Mouse (Mus musculus) forebrain, embryonic 15.5 days (tissue): ENCODE data around the gene Mat2a. TPM values are rescaled to one million over a fixed set of nuclear protein-coding genes. Genes with fewer than 3 reads are reported as not detected.
A peak's percentile ranks its signal among the peaks of the same experiment; 100 is the strongest.

Experiments used
- ATAC-seq: fragments of 200-750 bp; cut with Nextera tagmentation; replicated peaks from 2 replicates; pipeline ENCODE4 v1.8.0; 2017; ENCODE audit warnings: mild to moderate bottlenecking, moderate TSS enrichment, moderate library complexity
- H3K27ac ChIP-seq: fragments of 300-500 bp; sonication (generic); replicated peaks from 2 replicates; pipeline ENCODE4 v1.5.1; 2015; ENCODE audit warnings: mild to moderate bottlenecking, inconsistent platforms
- H3K27me3 ChIP-seq: fragments of 300-500 bp; sonication (generic); 2 replicates; pipeline ENCODE4 v1.6.1; 2015; ENCODE audit warnings: inconsistent platforms
- H3K36me3 ChIP-seq: fragments of 300-500 bp; sonication (generic); 2 replicates; pipeline ENCODE4 v1.6.1; 2015; ENCODE audit warnings: mild to moderate bottlenecking, inconsistent platforms
- H3K4me1 ChIP-seq: fragments of 300-500 bp; sonication (generic); 2 replicates; pipeline ENCODE4 v1.6.1; 2015; ENCODE audit warnings: inconsistent platforms
- H3K4me2 ChIP-seq: fragments of 300-500 bp; sonication (generic); replicated peaks from 2 replicates; pipeline ENCODE4 v1.6.1; 2015; ENCODE audit warnings: mild to moderate bottlenecking, inconsistent platforms
- H3K4me3 ChIP-seq: fragments of 300-500 bp; sonication (generic); 2 replicates; pipeline ENCODE4 v1.5.1; 2015; ENCODE audit warnings: mild to moderate bottlenecking, inconsistent platforms
- H3K9ac ChIP-seq: fragments of 300-500 bp; sonication (generic); replicated peaks from 2 replicates; pipeline ENCODE4 v1.6.1; 2015; ENCODE audit warnings: mild to moderate bottlenecking, inconsistent platforms
- H3K9me3 ChIP-seq: fragments of 300-500 bp; sonication (generic); 2 replicates; pipeline ENCODE4 v1.6.1; 2016; ENCODE audit warnings: inconsistent platforms
- WGBS: fragments of 180-500 bp; shearing (Covaris S2); methylation state at CpG from one replicate; pipeline ENCODE4 v1.1.7; 2015; ENCODE audit warnings: mixed read lengths; 5-methylcytosine and 5-hydroxymethylcytosine counted together
- polyA plus RNA-seq: library from polyadenylated mRNA; unstranded; fragments of >200 nt; fragmentation: Nextera tagmentation; extraction: Ambion mirVana; gene quantifications from 2 replicates; pipeline ENCODE4 v1.2.1, GENCODE M21; 2015

Gene Mat2a
- polyA plus RNA-seq, 1 experiment from 2014 or later = 376 TPM

DNA sequence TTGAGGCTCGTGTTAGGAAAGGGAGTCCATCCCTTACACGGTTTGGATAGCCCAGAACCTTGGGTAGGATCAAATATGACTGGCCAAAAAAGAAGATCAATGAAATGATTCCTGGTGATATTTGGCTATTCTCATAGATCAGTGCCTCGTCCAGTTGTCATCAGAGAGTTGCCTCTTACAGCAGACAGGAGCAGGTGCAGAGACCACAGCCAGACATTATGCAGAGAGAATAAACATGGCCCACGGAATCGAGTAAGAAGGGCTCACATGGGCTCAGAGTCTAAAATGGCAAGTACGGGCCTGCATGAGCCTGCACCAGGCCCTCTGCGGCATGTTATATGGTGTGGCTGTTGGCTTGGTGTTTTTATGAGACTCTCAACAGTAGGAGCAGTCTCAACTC is 34.0 kb downstream of the Mat2a start:
- Histone ChIP-seq H3K27me3 (no peaks in the 10 kb centered on the region), H3K9me3 (no peaks in the 10 kb centered on the region), H3K4me2 (no peak overlapping the region), H3K4me1 (no peaks in the 10 kb centered on the region), H3K4me3 (no peak overlapping the region), H3K27ac (no peak overlapping the region), H3K36me3 (no peaks in the 10 kb centered on the region), H3K9ac (no peak overlapping the region)
- no peak for ATAC-seq
- WGBS = 89% methylated on average over 7 of the region's 7 CpGs

DNA sequence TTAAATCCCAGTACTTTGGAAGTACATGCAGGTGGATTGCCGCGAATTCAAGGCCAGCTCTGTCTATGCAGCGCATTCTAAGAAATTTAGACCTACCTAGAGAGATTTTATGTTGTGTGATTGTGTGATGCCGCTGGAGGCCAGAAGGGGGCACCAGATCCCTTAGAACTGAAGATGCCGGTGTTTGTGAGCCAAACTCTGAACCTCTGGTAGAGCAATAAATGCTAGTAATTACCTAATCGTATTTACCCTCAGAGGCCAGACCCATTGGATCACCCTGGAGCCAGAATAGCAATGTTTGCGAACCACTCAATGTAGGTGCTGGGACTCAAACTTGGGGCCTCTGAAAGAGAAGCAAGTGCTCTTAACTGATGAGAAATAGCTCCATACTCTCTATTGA is 37.5 kb downstream of the Mat2a start:
- H3K27me3 ChIP-seq = no peaks in the 10 kb centered on the region
- H3K9me3 ChIP-seq = no peaks in the 10 kb centered on the region
- H3K4me3 ChIP-seq = no peak overlapping the region
- WGBS = 22% methylated on average over 7 of the region's 7 CpGs
- no peaks in the 10 kb centered on the region for H3K4me1 ChIP-seq
- H3K9ac ChIP-seq = no peak overlapping the region
- no peaks in the 10 kb centered on the region for H3K36me3 ChIP-seq
- no peak overlapping the region for H3K4me2 ChIP-seq
- ATAC-seq = no peak
- H3K27ac ChIP-seq = no peak overlapping the region

DNA sequence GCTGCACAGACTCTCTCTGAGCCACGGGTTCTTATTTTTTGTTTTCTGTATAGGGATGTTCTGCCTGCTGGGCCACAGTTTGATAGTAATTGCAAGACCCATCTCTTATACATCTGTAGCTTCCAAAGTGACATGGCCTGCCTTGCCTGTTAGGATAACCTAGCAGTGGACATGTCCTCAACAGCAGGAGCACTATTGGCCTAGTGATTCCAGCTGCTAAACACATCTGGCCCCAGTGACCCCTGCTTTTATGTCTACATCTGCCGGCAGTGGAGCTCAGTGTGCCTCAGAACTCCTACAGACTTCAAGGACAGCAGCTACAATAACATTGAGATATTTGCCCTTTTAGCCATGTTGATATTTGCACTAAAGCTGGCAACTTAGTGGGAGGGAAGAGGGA is 39.4 kb downstream of the Mat2a start:
- ATAC-seq = no peak
- Histone ChIP-seq H3K4me1 (no peaks in the 10 kb centered on the region), H3K4me3 (no peak overlapping the region), H3K36me3 (no peaks in the 10 kb centered on the region), H3K27me3 (no peaks in the 10 kb centered on the region), H3K27ac (no peak overlapping the region), H3K9me3 (no peaks in the 10 kb centered on the region), H3K9ac (no peak overlapping the region), H3K4me2 (no peak overlapping the region)
- 59% methylated on average over 2 of the region's 2 CpGs for WGBS

DNA sequence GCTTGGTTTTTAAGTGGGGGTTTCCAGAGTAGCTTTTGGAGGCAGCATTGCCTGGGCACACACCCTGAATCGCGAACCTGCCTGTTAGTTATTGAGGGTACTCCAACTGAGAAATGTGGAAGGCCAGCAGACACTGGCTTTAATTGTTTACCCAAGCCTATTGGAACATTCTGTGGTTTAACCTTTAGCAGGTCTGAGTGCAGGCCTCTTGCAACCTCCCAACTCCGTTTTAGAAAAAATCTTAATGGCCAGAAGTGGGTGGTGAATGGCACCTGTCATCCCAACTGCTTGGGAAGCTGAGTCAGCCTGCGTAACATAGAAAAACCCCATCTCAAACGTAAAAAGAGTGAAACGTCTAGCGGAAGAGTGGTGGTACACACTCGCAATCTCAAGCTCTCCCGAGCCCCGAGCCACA is 42.5 kb downstream of the Mat2a start:
- H3K9ac ChIP-seq = no peak overlapping the region
- ATAC-seq = no peak
- H3K9me3 ChIP-seq = no peaks in the 10 kb centered on the region
- WGBS = 86% methylated on average over 10 of the region's 10 CpGs
- no peak overlapping the region for H3K4me2 ChIP-seq
- H3K4me1 ChIP-seq = no peaks in the 10 kb centered on the region
- no peaks in the 10 kb centered on the region for H3K27me3 ChIP-seq
- H3K36me3 ChIP-seq = no peaks in the 10 kb centered on the region
- no peak overlapping the region for H3K4me3 ChIP-seq
- no peak overlapping the region for H3K27ac ChIP-seq

DNA sequence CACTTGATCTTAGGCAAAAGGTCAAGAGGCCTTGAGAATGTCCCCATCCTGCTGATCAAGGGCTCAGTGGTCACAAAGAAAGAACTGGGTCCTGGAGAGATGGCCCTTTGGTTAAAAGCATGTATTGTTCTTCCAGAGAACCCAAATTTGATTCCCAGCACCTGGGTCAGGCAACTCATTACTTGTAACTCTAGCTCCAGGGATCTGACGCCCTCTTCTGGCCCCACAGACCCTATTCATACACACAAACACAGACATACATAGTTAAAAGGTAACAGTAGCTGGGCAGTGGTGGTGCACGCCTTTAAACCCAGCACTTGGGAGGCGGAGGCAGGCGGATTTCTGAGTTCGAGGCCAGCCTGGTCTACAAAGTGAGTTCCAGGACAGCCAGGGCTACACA is 47.0 kb downstream of the Mat2a start:
- H3K4me1 ChIP-seq = peaks cover 13% of the 10 kb centered on the region
- H3K9me3 ChIP-seq = no peaks in the 10 kb centered on the region
- H3K4me2 ChIP-seq = no peak overlapping the region
- WGBS = 84% methylated on average over 5 of the region's 5 CpGs
- H3K27ac ChIP-seq = no peak overlapping the region
- ATAC-seq = no peak
- no peaks in the 10 kb centered on the region for H3K27me3 ChIP-seq
- no peaks in the 10 kb centered on the region for H3K36me3 ChIP-seq
- no peak overlapping the region for H3K9ac ChIP-seq
- no peak overlapping the region for H3K4me3 ChIP-seq

DNA sequence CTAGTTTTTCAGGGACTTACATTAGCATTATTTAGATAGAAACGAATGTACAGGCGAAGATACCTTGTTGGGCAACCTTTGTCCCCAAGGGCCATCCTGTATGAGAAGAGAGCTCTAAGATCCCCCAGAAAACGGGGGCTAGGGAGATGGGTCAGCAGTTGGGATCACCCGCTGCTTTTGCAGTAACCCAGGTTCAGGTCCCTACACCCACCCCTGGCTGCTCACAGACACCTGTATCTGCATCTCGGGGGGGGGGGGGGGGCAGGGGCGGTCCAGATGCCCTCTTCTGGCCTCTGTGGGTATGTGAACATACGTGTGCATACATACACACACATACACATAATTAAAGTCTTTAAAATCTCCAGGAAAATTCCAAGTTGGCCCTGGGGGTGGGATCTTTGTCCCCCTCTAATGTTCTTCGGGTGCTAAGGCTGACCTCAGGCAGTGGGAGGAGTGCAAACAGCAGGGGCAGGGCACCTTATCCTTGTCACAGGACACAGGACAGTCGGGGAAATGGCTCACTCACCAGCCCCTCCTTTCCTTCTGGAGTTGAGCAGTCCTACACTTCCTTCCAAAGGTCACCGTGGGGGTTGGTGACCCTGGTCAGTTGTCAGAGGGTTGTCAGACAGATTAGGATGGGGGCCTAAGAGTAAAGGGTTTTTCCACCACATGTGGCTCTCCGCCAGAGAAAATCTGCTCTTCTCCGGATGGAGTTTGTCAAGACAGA is 48.4 kb downstream of the Mat2a start:
- Histone ChIP-seq H3K9ac (no peak overlapping the region), H3K4me2 (peak overlapping the region; percentile 55), H3K27ac (no peak overlapping the region), H3K9me3 (no peaks in the 10 kb centered on the region), H3K4me1 (peaks cover 13% of the 10 kb centered on the region), H3K36me3 (no peaks in the 10 kb centered on the region), H3K4me3 (peak overlapping the region; percentile 29; the same call in 1 of the 2 replicates), H3K27me3 (no peaks in the 10 kb centered on the region)
- WGBS = 25% methylated on average over 11 of the region's 12 CpGs
- ATAC-seq = no peak

DNA sequence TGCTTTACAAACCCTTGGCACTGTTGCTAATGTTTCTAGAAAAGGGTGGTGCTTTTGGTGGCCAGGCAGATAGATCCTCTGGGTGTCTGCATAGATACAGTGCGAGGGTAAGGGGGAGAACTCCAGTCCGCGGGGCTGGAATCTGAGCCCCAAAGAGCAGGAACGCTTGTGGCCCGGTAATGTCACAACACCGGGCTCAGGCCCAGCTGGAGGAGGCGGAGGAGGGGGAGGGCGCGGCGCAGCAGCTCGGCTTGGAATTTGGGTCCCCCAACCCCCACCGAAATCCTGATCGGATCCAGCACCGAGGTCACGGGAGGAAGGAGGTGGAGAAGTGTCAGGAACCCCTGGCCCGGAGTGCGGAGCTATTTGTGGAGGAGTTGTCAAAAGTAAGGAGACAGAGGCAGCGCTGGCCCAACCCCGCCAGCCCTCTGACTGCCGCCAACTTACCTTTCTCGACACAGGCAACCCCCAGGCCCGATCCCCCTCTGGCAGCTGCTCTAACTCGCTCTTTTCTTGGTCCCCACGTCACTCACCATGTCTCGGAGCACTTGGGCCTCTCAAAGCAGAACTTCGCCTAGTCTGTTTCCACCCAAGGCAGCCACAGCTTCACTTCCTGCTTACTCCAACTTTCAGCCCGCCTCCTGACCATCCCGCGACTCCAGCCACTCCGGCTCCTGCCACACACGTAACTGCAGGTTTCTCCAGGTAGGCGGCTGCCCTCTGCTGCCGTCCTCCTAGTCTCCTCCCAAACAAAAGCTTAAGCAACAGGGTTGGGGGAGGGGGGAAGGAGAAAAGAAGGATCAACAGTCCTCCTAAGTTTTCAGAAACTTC is 49.2 kb downstream of the Mat2a start, which contains the start of gene Vamp8:
Vamp8 (minus strand) TSS at position 763 of the 831 bp plus-strand sequence.
- Histone ChIP-seq H3K9me3 (no peaks in the 10 kb centered on the region), H3K27ac (no peak within 1 kb of the TSS), H3K27me3 (no peaks in the 10 kb centered on the region), H3K36me3 (no peaks in the 10 kb centered on the region), H3K4me3 (peak within 1 kb of the TSS; percentile 29), H3K9ac (peak within 1 kb of the TSS; percentile 27), H3K4me2 (peak within 1 kb of the TSS; percentile 55), H3K4me1 (peaks cover 13% of the 10 kb centered on the region)
- 1% methylated on average over 32 of the region's 33 CpGs for WGBS
- peak; percentile 43; the same call in 1 of the 2 replicates for ATAC-seq

DNA sequence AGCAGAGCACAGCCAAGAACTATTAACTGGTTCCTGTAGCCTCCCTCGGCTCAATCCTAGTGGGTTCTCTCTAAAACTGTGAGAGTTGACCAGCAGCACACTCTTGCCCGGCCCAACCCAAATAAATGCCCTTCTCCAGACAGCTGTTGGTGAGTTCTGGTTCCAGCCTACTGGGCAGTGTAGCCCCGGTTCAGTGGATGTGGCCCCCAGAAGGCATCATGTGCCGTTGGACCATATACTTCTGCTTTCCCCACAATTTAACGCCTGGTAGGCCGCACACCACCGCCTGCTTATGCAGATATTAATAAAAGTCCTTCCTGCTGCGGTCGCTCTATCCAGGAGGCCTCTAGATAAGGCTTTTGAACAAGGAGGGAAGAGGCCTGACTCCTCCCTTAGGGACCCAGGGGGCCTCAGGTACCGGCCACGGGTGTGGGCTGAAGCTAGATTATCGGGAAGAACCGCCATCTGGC is 49.9 kb downstream of the Mat2a start:
- Histone ChIP-seq H3K9me3 (no peaks in the 10 kb centered on the region), H3K4me2 (peak overlapping the region; percentile 55), H3K27ac (no peak overlapping the region), H3K4me3 (peak overlapping the region; percentile 29), H3K4me1 (peaks cover 13% of the 10 kb centered on the region), H3K9ac (peak overlapping the region; percentile 27), H3K27me3 (no peaks in the 10 kb centered on the region), H3K36me3 (no peaks in the 10 kb centered on the region)
- ATAC-seq = 0 out of 2 replicates have a peak, but pooled peaks have one; percentile 11
- WGBS = 35% methylated on average over 13 of the region's 13 CpGs

DNA sequence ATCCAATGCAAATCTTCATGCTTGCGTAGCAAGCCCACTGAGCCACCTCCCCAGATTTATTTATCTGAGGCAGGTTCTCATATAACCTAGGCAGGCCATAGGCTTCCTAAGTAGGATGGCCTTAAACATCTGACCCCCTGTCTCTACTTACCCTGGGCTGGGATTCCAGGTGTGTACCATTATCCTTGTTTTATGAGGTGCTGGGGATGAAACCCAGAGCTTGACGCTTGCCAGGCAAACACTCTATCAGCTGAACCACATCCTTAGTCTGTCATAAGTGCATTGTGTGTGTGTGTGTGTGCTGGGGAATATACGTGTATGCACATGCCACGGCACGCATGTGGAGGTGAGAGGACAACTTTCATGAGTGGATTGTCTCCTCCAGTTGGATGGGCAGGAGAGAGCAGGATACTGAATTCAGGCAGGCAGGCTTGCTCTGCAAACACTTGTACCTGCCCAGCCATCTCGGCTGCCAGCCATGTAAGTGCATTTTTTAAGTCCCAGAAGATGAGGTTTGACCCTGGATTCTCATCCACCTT is 50.5 kb downstream of the Mat2a start:
- Histone ChIP-seq H3K9ac (no peak overlapping the region), H3K4me2 (no peak overlapping the region), H3K36me3 (no peaks in the 10 kb centered on the region), H3K27me3 (no peaks in the 10 kb centered on the region), H3K9me3 (no peaks in the 10 kb centered on the region), H3K4me1 (peaks cover 13% of the 10 kb centered on the region), H3K4me3 (no peak overlapping the region), H3K27ac (no peak overlapping the region)
- no peak for ATAC-seq
- WGBS = 95% methylated on average over 6 of the region's 6 CpGs

DNA sequence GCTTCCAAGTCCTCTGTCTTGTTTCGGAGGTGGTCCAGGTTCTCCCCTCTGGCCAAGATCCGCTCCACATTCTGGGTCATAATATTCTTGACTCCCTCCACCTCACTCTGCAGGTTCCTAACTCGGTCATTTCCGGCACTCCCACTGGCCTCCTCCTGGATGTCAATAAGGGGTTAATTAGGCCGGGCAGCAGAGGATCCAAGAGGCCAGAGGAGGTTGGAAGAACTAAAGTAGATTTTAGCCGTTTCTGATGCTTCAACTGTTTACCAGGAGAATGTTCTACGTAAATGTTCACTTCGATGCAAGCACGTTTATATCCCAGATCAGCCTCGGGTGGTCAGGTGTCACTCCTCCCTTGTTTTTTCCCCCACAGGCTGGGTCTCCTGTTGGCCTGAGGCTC is 51.1 kb downstream of the Mat2a start:
- H3K27ac ChIP-seq = no peak overlapping the region
- H3K4me1 ChIP-seq = peaks cover 13% of the 10 kb centered on the region
- H3K9ac ChIP-seq = no peak overlapping the region
- 76% methylated on average over 10 of the region's 10 CpGs for WGBS
- ATAC-seq = no peak
- H3K4me2 ChIP-seq = no peak overlapping the region
- no peaks in the 10 kb centered on the region for H3K27me3 ChIP-seq
- no peaks in the 10 kb centered on the region for H3K9me3 ChIP-seq
- H3K4me3 ChIP-seq = no peak overlapping the region
- no peaks in the 10 kb centered on the region for H3K36me3 ChIP-seq

DNA sequence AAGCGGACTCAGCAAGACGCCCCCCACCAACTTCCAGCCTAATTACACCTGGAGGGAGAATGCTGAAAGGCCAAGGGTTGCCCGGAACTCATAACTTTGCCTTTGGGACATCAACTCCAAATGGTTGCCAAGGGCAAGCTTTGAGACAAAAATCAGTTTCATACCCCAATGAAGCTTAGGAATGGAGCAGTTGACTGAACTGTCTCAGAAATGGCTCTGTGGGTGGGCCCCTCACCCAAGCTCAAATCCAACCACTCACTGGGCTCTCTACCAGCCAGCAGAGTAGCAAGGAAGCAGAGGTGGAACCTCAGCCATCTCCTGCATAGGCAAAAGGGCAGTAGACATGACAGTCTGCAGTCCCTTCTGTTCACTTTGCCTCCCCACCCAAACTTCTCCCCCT is 51.5 kb downstream of the Mat2a start:
- Histone ChIP-seq H3K27ac (no peak overlapping the region), H3K9me3 (no peaks in the 10 kb centered on the region), H3K9ac (no peak overlapping the region), H3K4me1 (peaks cover 13% of the 10 kb centered on the region), H3K4me2 (no peak overlapping the region), H3K36me3 (no peaks in the 10 kb centered on the region), H3K27me3 (no peaks in the 10 kb centered on the region), H3K4me3 (no peak overlapping the region)
- WGBS = 75% methylated on average over 3 of the region's 3 CpGs
- ATAC-seq = no peak

DNA sequence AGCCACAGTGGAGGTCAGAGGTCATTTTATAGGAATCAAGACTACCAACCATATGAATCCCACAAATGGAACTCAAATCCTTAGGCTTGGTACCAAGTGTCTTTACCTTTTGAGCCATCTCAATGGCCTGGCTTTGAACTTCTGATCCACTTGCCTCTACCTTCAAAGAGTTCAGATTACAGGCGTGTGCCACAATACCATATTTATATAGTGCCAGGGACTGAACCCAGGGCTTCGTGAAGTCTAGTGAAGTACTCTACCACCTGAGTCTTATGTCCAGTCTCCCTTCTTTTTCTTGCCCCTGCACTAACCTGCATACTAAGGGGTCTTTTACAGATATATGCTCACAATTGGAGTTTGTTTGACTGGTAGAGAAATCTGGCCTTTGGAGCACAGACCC is 52.8 kb downstream of the Mat2a start:
- H3K36me3 ChIP-seq = no peaks in the 10 kb centered on the region
- no peak for ATAC-seq

More for the DNA sequence above, 52.8 kb downstream of the Mat2a start:
- Histone ChIP-seq H3K27ac (no peak overlapping the region), H3K9ac (no peak overlapping the region), H3K27me3 (no peaks in the 10 kb centered on the region), H3K4me3 (no peak overlapping the region), H3K4me1 (peaks cover 13% of the 10 kb centered on the region), H3K4me2 (no peak overlapping the region), H3K9me3 (no peaks in the 10 kb centered on the region)
- WGBS = 93% methylated on average over 2 of the region's 2 CpGs
